Mouse (Mus musculus): Measurements from ENCODE around the gene Csf3.

DNA sequence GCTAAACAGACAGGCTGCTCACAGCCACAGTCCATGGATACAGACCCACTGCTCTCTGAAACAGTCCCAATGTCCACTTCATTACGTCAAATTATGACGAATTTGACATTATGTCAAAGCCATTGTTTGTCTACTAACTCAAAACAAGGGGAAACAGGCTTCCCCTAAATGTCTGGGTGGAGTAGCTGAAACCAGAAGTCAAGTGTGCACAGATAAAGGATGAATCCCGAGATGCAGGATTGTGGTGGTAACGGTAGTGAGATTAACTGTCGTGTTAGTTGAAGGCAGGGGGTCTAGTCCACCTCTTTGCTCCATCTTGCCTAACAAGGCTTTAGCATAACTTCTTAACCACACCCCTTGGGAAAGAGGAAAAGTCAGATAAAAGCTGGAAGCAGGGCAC, 28.6 kb upstream of the Csf3 start:
- TF ChIP-seq TAL1 (IDR thresholded peaks at IDR 0.05; ENCODE audit: low read length) (no peak), GATA1 (IDR thresholded peaks at IDR 0.05; ENCODE audit: low read length) (no peak)
